Mouse (Mus musculus): ENCODE measurements around the gene Hjurp. TPM values are rescaled to one million over a fixed set of nuclear protein-coding genes. Genes with fewer than 3 reads are reported as not detected.

Gene Hjurp
- total RNA-seq, 1 experiment from 2014 or later: 205 TPM

DNA sequence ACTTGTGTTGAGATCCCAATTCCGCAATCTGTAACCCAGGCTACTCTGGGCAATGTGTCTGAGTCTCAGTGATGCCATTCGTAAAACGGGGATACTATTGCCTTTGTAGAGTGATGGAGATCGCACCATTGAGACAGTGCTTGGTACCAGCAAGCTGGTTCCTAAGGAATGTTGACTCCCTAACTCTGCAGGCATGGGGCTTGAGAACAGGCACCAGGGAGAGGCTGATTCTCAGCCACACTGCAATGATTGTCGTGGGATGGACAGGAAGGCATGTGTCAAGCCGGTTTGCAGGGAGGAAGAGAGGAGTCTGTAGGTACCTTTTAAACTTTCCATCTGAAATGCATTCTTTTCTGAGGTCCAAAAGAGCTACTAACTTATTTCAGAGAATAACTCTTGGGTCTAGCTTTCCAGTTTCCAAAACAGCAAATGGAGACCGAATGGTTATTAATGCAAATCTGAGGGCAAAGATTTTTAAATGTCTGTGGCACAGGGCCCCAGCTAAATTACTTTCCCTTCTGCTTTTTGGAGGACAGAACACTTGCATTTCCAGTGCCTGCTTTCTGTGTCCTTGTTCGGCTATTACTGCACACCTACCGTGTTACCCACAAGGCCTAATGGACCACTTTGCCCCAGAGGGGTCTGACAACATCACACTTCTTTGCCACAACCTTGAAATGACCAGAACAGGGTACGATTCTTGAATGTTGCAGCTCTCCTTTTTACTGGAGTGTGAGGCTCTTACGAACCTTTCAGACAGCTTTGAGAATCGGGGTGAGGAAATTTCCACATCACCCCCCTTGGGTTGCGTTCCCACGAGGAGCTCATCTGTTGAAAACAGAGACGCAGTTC, 6.2 kb upstream of the Hjurp start:
- peak; percentile 26 for ATAC-seq (replicated peaks; ENCODE audit: low read depth, poor library complexity, severe bottlenecking)

DNA sequence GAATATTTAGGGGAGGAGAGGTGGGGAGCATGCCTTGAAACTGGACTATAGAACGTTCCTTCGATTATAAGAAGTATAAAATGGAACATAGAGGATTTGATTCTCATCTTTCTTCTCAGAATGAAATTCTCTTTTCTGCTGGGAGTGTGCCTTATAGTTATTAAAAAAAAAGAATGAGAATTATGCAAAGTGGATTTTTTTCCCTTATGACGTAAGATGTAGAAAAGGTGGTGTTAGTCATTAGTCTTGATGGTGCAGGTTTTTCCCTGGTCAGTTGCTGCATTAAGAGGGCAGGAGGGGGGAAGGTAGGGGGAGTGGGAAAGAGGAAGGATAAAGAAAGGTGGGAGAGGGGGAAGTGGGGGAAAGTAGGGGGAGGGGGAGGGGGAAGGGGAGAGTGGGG, 4.9 kb upstream of the Hjurp start:
- ATAC-seq (replicated peaks; ENCODE audit: low read depth, poor library complexity, severe bottlenecking): no peak

- no peak for ATAC-seq (replicated peaks; ENCODE audit: low read depth, poor library complexity, severe bottlenecking)
These were observed 2.7 kb upstream of the Hjurp start for GRCm38 (mm10) chr1:88280006-88280690.

DNA sequence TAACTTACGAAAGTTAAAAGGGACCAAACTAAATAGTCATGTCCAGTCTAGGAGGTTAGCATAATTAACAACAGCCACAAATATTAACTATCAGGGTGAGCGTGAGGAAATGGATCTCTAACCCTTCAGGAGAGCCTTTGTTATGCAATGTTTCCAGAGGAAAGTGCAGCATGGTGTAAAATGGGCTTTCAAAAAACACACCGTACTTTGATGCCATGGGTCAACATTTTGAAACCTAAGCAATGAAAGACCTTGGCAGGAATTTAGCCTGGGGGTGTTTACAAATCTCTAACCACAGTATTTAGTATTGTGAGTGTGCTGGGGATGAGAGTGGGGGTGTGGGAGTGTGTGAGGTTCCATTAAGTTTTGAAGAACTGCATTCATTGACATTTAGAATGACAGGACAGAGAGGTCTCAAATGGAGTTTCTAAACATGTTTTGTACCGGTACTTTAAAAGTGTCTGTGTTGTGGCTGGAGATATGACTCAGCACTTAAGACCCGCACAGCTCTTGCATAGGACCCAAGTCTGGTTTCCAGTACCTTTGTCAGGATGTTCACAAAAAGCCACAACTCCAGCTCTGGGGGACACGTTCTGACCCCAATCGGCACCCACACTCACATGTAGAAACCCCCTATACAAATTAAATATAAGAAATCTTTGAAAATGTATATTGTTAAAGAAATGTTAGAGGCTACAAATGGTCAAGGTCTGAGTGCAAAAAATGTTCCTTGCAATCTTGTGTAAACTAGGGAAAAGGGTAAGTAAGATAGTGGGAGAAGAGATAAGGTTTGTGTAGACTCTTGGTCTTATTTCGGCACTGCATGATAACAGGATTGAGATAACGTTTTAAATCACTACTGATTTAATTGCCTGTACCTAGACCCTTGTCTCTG, 1.9 kb upstream of the Hjurp start:
- ATAC-seq (replicated peaks; ENCODE audit: low read depth, poor library complexity, severe bottlenecking): no peak

DNA sequence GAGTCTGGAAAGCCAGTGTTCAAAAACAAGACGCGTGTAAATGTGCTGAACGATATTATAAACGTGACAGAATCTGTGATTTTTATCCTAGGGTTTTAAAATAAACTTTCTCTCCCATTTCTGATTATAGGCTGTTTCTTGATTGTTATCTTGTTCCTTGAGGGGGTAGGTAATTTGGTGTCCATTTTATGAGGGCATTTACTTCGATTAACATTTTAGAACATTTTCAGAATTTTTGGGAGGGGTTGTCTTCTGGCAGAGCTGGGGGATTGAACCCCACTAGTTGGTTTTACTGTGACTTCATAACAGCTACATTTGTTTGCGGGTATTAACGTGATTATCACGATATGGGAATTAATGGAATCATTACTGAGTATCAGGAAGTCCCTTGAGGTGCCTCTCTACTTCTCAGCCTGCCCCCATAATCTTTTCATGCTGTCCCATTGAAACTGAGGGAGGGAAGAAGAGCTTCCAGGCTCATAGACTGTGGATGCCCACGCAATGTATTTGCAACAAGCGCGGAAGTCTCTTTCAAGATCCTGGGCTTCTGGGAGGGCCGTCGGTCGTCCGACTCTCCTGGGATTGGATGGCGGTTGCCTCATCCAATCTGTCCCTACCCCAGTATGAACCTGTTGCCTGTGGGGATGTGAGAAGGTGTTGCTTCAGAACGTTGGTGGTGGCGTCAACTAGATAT, 532 bp upstream of the Hjurp start:
- no peak for ATAC-seq (replicated peaks; ENCODE audit: low read depth, poor library complexity, severe bottlenecking)

DNA sequence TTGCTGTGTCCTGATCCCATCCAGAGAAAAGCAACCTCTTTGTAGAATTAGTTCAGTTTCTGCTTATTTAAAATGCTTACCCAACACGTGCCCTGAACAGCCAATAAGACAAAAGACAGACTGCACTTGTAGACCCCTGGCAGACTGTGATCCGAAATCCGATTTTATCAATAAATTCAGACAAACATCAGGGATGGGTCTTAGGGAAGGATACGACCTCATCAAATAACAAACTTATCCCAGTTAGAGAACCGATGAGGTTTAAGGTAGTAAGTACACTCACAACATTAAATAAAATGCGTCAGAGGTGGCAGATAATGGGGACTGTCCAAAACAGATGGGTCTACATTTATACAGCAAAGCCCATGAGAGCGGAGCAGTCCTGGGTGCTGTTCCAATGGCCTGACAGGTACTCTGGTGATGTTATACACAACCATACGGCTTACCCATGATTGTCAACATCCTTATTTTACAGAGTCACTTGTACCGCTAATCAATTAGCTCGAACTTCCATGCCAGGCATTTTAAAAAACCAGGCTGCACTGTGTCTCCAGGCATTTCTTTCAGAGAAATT, 822 bp downstream of the Hjurp start:
- peak; percentile 10 for ATAC-seq (replicated peaks; ENCODE audit: low read depth, poor library complexity, severe bottlenecking)

DNA sequence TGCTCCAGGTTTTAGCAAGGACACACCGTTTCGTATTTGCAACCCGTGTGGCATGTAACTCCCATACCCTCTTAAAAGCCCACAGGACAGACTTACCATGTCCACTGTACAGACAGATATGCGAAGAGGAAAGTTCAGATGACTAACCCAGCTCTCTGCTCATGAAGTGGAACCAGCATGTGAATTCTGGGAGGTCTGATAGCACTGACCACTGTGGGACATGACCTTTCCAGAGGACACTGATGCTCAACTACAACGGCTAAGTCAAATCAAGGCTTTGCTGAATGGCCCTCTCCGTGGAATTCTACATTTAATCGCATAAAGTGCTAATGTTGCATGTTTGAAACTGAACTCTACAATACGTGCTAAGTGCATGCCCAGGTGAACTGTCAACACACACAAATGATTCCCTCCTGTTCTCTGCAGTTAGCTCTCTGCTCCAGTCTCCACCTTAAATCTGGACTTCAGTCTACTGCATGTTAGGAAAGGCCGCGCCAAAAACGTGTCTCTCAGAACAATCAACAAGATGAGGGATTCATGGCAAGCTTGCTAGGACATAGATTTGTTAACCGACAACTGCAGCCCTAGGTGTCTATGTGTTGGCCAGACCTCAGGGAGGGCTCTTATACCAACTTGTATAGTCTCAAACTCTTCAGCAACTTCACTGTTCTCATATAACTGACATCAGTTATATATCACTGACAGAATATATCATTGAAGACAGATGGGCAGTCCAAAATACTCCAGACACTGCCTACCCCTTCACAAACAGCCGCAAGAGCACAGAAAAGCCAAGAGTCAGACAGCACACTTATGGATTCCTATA, 1.5 kb downstream of the Hjurp start:
- ATAC-seq (replicated peaks; ENCODE audit: low read depth, poor library complexity, severe bottlenecking): no peak

DNA sequence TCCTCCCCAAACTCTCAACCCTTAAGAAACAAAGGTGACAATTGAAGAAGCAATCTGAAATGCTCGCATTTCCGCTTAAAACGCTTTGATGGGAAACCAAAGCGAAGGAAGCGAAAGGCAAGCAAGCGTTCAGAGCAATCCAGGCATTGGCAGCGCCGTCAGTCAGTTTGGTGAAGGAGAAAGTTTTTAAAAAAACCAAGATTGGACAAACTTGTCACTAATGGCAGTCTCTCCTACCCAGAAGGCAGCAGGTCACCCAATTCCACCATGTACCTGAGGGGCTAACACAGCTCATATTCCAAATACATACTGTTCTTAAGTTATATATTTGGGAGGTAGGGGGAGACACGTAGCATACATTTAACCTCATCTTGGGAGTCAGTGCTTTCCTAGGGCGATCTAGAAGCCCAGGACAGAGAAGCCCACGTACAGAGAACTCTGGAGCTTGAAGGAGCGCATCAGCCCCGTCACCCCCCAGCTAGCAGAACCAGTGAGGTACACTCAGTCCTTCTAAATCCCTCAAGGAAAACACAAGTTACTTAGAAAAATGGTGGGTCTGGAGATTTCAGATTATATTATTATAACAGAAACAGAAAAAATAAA, 2.3 kb downstream of the Hjurp start:
- no peak for ATAC-seq (replicated peaks; ENCODE audit: low read depth, poor library complexity, severe bottlenecking)

- ATAC-seq (replicated peaks; ENCODE audit: low read depth, poor library complexity, severe bottlenecking): no peak
These were observed 2.9 kb downstream of the Hjurp start for GRCm38 (mm10) chr1:88274371-88275077.

- ATAC-seq (replicated peaks; ENCODE audit: low read depth, poor library complexity, severe bottlenecking): no peak
These were observed 3.6 kb downstream of the Hjurp start for GRCm38 (mm10) chr1:88273832-88274231.

- ATAC-seq (replicated peaks; ENCODE audit: low read depth, poor library complexity, severe bottlenecking): no peak
These were observed 4.1 kb downstream of the Hjurp start for GRCm38 (mm10) chr1:88273326-88273725.

GRCm38 (mm10) chr1:88272851-88273250, 4.6 kb downstream of the Hjurp start:
- no peak for ATAC-seq (replicated peaks; ENCODE audit: low read depth, poor library complexity, severe bottlenecking)

DNA sequence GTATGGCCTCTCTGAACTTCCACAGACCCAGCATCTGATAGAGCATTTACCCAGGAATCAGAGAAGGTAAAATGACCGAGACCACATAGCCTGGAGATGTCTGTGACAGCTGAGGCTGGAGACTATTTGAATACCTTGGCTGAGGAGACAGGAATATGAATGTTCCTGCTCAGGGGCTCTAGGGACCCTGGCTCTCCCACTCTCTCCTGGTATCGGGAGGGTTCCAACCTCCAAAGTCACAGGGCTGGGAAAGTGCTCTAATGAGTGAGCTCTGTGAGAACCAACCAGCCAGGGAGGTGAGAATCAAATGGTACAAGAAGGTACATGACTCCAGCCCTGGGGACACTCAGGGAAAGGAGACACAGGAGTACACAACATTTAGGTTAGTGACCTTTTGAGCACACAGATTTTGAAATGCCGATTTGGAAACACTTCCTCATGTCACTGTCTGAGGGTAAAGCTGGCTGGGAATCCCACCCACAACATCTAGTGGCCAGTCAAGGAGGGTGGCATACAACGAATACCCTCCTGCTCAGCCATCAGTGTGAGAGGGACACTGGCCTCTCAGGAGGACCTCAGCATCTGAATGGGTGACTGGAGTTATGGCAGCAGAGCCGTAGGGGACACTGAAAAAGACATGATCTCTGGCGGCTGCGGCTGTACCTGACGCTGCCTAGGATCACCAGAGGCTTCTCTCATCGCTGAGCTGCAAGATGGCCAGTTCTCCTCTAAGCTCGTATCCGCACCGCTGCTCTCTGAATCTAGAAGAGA, 7.7 kb downstream of the Hjurp start:
- ATAC-seq (replicated peaks; ENCODE audit: low read depth, poor library complexity, severe bottlenecking): no peak

DNA sequence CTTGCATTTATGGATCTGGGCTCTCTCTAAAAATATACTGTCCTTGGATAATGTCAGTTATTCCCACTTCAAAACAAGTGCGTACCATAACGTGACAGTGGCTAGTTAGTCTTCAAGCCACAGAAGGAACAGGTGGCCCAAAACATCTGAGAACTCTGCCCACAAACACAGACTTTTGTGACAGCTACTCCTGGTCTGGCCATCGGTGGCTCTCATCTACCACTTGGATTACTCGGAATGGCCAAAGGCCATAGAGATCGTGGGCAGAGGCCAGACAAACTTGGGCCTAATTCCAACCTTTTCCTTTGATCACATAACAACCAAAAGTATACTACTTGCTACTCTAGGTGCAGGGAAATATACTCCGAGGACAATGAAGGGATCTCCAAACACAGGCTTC, 9.4 kb downstream of the Hjurp start:
- no peak for ATAC-seq (replicated peaks; ENCODE audit: low read depth, poor library complexity, severe bottlenecking)

DNA sequence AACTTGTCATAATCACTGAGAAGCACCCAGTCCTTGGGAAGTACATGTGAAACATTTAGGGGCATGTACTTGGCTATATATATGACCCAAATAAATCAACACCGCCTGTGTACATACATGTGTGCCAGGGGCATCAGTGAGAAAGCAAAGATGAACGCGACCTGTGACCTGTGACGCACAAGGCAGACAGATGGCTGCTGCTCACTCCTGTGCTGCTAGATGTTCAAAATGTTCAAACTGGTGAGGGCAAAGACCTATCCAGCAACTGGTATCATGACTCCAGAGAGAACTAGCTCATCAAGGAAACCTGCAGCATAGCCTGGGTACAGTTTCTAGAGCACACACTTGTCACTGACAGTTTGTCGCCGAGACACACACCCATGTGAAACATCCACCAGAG, 9.9 kb downstream of the Hjurp start:
- ATAC-seq (replicated peaks; ENCODE audit: low read depth, poor library complexity, severe bottlenecking): no peak

DNA sequence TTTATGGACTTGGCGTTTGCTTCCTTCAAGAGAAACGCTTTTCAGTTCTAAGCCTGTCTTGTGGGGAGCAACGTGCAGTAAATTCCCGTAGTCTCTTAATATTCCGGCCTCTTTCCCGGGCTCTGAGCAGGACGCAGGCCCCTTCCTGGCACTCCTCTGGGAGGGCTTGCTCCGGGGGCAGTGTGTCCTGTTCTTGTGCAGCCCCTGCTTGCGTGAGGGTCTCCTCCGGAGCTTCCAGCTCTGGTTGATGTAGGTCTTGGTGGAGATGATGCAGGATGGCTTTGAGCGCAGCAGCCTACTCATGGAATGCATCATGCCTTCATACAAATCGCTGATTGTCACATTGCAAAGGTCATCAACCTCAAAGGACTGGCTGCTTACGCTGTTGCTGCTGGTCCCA, 11.3 kb downstream of the Hjurp start:
- ATAC-seq (replicated peaks; ENCODE audit: low read depth, poor library complexity, severe bottlenecking): no peak

- no peak for ATAC-seq (replicated peaks; ENCODE audit: low read depth, poor library complexity, severe bottlenecking)
These were observed 12.6 kb downstream of the Hjurp start for GRCm38 (mm10) chr1:88264869-88265240.

Data from common myeloid progenitor, adult 5-6 weeks (primary cell).